Mouse (Mus musculus): ENCODE measurements around the gene Dgki.

Dgki gene

GRCm38 (mm10) chr6:37007573-37007972 lies 292.4 kb downstream of the Dgki start:
- DNase-seq (ENCODE audit: low spot score), result no peak

GRCm38 (mm10) chr6:37004914-37005313 lies 295.1 kb downstream of the Dgki start:
- DNase-seq (ENCODE audit: low spot score), result no peak

- no peak for DNase-seq (ENCODE audit: low spot score)
These were observed 296.7 kb downstream of the Dgki start for GRCm38 (mm10) chr6:37003235-37003634.

GRCm38 (mm10) chr6:36998942-36999341 lies 301.0 kb downstream of the Dgki start:
- DNase-seq (ENCODE audit: low spot score), result no peak

GRCm38 (mm10) chr6:36994329-36994728 lies 305.7 kb downstream of the Dgki start:
- DNase-seq (ENCODE audit: low spot score), result no peak

DNA sequence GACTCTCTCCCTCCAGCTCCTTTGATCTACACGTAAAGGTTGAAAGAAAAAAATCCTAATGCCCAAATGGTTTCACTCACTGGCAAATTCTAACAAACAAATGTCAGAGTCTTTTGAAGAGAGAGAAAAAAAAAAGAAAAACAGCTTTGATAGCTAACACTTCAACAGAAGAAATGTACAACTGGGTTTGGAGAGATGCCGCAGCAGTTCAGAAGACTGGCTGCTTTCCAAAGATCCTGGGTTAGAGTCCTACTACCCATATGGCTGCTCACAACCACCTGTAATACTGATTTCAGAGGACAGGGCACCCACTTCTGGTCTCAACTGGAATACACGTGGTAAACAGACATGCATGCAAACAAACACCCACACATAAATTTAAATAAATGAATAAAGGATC lies 309.8 kb downstream of the Dgki start:
- no peak for DNase-seq (ENCODE audit: low spot score)

GRCm38 (mm10) chr6:36988800-36989199 lies 311.2 kb downstream of the Dgki start:
- no peak for DNase-seq (ENCODE audit: low spot score)

- DNase-seq (ENCODE audit: low spot score), result no peak
These were observed 318.3 kb downstream of the Dgki start for GRCm38 (mm10) chr6:36981646-36982045.

- DNase-seq (ENCODE audit: low spot score), result no peak
These were observed 319.5 kb downstream of the Dgki start for GRCm38 (mm10) chr6:36980475-36980874.

- no peak for DNase-seq (ENCODE audit: low spot score)
These were observed 321.8 kb downstream of the Dgki start for GRCm38 (mm10) chr6:36978176-36978575.

DNA sequence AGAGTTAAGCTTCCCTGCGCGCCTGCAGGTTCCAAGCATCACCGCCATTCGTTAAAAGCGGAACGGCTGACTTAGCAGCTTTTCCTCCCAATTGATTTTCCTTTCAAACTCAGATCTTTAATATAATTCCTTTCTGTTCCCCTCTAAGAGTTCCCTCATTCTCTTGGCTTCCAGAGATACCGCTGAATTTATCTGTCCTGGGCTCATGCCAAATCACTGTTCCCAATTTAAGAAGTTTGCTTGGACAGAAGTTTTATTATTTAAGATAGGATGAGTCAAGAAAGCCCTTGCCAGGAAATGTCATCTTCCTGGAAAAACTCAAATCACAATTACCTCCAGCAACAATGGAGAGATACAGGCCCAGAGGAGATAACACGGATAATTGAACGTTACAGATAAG lies 326.9 kb downstream of the Dgki start:
- DNase-seq (ENCODE audit: low spot score), result no peak

DNA sequence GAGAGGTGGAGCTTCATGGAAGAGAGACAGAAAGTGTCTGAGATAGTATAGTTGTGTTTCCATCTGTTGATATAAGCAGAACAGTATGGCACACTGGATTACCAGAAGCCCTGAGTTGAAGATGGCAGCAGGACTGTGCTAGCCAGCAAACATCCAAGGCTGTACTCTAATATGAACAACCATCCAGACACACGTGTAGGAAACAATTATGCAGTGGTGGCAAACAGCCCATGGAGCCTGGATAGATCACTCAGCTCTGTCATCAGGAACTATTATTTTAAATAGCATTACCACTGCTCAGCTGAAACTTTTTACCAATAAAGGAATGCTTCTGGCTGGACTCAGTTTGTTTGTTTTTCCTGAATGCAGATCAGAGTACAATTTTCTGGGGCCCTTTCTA lies 327.5 kb downstream of the Dgki start:
- no peak for DNase-seq (ENCODE audit: low spot score)

DNA sequence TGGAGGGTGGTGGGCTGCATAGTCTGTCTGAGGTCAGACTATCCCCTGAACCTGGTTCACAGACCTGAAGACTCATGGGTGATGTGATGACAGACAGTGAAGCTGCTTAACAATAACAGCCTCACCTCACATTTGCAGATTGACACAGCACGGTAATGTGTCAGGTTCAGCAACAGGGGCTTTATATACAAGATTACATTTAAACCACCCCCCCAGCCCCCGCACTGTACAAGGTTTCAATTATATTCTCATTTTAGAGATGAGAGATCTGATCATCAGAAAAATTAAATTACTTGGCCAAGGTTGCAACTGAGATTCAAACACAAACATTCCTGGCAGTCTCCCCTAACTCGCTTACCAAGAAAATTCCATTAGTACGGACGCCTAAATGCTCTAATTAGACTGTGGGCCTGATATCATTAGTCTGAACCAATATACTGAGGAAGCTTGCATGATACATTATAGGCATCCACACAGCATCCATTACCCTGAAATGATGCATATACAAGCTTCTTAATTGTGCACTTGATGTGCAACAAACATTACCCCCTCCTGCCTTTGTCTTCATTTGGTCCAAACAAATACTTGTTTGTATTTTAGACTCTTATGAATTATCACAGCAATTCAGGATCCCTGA lies 330.6 kb downstream of the Dgki start:
- no peak for DNase-seq (ENCODE audit: low spot score)

GRCm38 (mm10) chr6:36960658-36961057 lies 339.3 kb downstream of the Dgki start:
- DNase-seq (ENCODE audit: low spot score), result no peak

DNA sequence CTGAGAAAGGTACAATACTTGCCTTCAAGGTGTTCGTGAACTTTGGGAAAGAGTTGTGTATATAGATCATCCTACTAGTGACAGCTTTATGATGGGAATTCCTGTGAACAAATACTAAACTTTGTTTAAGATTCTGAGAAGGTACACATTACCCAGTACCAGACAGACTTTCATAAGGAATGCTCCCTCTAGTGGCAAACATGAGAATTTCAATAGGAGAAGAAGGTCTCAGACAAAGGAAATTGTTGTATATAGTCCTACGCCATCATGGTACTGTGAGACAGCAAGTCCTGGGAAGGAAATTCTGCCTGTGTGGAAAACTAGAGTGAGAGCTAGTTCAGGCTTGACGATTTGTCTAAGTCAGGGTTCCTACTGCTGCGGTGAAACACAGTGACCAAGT lies 344.7 kb downstream of the Dgki start:
- DNase-seq (ENCODE audit: low spot score), result peak; percentile 4

- DNase-seq (ENCODE audit: low spot score), result no peak
These were observed 349.3 kb downstream of the Dgki start for GRCm38 (mm10) chr6:36950648-36951047.

DNA sequence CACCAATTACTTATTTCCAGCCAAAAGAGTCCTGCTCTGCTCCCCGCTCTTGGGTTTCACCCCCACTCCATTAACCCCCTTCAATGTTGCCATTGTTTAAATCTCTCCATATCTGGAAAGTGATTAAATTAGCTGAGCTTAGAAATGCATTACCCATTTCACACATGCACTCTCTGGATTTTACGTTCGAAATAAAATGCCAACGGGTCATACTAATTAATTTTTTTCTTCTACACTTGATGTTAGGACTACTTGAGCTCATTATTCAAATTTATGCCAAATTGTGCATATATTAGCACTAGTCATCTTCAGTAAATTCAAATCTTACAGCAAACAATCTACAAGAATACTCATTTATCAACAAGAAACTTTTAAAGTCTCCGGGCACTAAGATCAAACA lies 352.1 kb downstream of the Dgki start:
- DNase-seq (ENCODE audit: low spot score), result no peak

DNA sequence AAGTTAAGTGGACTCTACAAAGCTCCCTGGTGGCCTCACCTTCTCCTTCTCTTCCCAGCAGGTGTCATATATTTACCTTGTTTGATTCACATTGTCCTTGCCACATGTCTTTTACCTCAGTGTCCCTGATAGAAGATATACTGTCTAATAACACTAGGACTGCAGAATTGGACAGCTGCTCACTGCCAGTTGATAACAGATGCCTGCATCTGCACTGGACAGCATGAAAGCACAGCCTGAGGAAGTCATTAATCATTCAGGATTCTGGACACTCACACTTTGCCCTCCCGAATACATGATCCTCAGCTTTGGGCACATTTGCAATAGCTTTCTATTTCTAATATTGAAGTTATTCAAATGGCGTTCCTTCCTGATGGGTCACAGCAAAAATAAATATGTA lies 362.5 kb downstream of the Dgki start:
- no peak for DNase-seq (ENCODE audit: low spot score)

GRCm38 (mm10) chr6:36936816-36937215 lies 363.2 kb downstream of the Dgki start:
- DNase-seq (ENCODE audit: low spot score), result no peak

DNA sequence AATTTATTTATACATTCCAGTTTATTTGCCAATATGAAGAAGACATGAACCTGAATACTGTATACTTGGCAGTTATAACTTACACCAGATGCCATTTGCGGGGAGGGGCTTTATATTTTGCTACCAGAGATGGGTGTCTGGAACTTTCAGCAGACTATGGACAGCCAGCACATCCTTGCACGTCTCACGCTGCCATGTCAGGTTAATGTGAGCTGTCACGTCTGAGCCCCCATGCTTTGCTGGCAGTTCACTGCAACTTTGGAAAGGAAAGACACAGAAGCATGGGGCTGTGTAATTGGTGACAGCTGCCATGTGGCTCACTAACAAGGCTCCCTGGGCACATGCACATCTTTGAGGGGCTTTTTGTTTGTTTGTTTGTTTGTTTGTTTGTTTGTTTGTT lies 368.5 kb downstream of the Dgki start:
- no peak for DNase-seq (ENCODE audit: low spot score)

DNA sequence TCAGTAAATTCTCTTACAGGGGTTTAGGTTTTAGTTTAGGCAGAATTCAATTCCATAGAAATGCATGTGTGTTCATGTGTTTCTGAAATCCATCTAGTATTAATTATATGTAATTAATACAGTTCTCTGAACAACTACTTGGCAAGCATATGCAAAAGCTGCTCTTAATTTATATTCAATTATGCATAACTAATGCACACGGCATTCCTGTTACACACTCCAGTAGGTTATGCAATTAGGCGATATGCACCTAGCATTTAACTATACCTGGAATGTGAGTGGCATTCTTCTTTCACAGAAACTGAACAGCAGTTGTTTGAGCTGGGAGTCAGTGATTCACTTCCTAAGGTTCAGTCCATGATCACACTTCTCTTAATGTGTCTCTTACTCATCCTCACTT lies 370.2 kb downstream of the Dgki start:
- no peak for DNase-seq (ENCODE audit: low spot score)

DNA sequence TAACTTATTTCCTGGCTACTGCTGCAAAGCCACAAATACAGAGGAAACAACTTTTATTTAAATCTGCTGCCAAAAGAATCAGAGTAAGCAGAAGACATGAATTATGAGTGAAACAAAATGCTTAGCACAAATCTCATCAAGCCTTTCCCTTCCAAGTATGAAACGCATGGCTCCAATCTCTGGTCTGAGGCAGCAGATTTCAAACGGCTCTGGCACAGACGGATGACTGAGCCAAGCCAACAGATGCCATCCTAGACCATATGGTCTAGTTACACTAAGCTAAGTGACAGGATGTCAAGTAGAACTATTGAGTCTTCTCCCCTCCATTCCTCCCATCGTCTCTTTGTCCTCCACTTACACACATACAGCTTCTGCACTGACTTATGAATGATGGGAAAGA lies 373.5 kb downstream of the Dgki start:
- no peak for DNase-seq (ENCODE audit: low spot score)

DNA sequence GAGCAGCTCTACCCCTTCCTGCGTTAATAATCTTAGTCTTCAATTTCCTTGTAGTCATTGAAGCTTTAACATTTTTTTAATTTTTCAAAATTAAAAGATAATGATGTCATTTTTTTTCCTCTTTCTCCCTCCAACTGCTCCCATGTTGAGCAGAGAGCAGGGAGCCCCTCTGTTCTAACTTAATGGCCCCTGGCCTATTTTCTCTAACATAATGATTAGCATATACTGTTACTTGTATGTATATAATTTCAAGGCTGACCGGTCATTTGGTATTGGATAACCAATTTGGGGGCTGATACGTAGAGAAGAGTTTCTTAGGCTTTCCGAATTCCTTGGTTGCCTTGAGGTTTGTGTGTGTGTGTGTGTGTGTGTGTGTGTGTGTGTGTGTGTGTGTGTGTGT lies 378.0 kb downstream of the Dgki start:
- no peak for DNase-seq (ENCODE audit: low spot score)

GRCm38 (mm10) chr6:36911586-36911985 lies 388.4 kb downstream of the Dgki start:
- DNase-seq (ENCODE audit: low spot score), result no peak

- DNase-seq (ENCODE audit: low spot score), result no peak
These were observed 392.8 kb downstream of the Dgki start for GRCm38 (mm10) chr6:36907191-36907590.
